Mouse (Mus musculus): ENCODE measurements around the gene Cyb5r3. TPM values are rescaled to one million over a fixed set of nuclear protein-coding genes. Genes with fewer than 3 reads are reported as not detected.

The Cyb5r3 gene
- total and polyA plus RNA-seq, 3 experiments, result 22.6 to 67.0 TPM; not detected in 1

DNA sequence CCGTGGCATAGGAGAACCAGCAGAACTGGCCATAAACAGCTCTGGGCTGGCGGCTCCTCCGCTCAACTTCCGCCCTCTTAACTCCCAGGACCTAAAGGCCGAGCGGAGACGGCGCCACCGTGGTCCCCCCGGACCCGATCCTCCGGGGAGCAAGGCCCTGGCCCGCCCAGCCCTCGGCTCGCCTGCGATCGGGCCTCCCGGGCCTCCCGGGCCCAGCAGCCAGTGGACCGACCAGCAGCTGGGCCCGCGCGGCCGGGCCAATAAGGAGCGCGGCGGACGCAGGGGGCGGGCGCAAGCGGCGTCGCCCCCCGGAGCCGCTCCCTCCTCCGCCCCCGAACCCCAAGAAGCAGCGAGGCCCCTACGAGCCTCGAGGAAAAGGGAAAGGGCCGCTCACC lies 23.6 kb downstream of the Cyb5r3 start:
- no peaks in the 10 kb centered on the region for H3K9me3 ChIP-seq (replicated peaks; ENCODE audit: insufficient read depth, low read length)
- no peaks in the 10 kb centered on the region for H3K27me3 ChIP-seq (ENCODE audit: control insufficient read depth in 1 of 2, insufficient read depth in 2 of 2, low read length in 2 of 2)
- DNase-seq (ENCODE audit: low read depth, low spot score), result peak; percentile 62
- H3K79me2 ChIP-seq (ENCODE audit: control insufficient read depth, insufficient read depth, low read length, poor library complexity), result peaks cover 51% of the 10 kb centered on the region
- H3K9ac ChIP-seq (ENCODE audit: control insufficient read depth, low read depth, low read length, poor library complexity, severe bottlenecking), result peak overlapping the region; percentile 91
- H3K4me1 ChIP-seq (ENCODE audit: control insufficient read depth in 1 of 2, insufficient read depth in 2 of 2, low read length in 2 of 2), result peaks cover 0 to 16% of the 10 kb centered on the region in 2 experiments; a peak in 2 of 4 replicates
- H3K27ac ChIP-seq (ENCODE audit: control insufficient read depth, low read depth, low read length), result peak overlapping the region; percentile 66
- H3K36me3 ChIP-seq (ENCODE audit: control insufficient read depth in 1 of 2, insufficient read depth in 2 of 2, low read length in 2 of 2), result peaks cover 2 to 7% of the 10 kb centered on the region in 2 experiments
- H3K4me3 ChIP-seq (ENCODE audit: control insufficient read depth in 1 of 2, insufficient read depth in 1 of 2, low read depth in 2 of 2, low read length in 2 of 2), result peak overlapping the region; percentile 97 to 98
- TF ChIP-seq MAFK (IDR thresholded peaks at IDR 0.05; ENCODE audit: borderline replicate concordance, low read depth, low read length) (no peak), MXI1 (IDR thresholded peaks at IDR 0.05; ENCODE audit: low read depth, low read length) (peak; percentile 50; the same call in 1 of the 2 replicates)

DNA sequence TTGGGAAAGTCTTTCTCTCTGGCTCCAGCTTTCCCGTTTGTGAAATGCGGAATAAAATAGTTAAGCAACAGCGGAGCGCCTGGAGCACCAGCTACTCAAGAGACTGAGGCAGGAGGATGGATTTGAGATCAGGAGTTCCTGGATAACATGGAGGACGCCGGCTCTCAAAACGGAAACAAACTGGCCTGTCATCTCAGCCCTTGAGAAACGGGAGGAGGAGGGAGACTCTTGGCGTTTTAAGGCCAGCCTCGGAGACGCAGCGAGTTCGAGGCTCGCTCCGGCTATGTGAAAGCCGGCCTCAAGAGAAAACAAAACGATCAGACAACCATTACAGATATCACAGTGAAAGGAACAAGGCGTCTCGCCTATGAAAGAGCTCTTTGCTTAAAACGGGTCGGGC lies 24.0 kb downstream of the Cyb5r3 start:
- peak overlapping the region; percentile 66 for H3K27ac ChIP-seq (ENCODE audit: control insufficient read depth, low read depth, low read length)
- peaks cover 54% of the 10 kb centered on the region for H3K79me2 ChIP-seq (ENCODE audit: control insufficient read depth, insufficient read depth, low read length, poor library complexity)
- peaks cover 2 to 7% of the 10 kb centered on the region in 2 experiments for H3K36me3 ChIP-seq (ENCODE audit: control insufficient read depth in 1 of 2, insufficient read depth in 2 of 2, low read length in 2 of 2)
- peak; percentile 42; the same call in 1 of the 2 replicates for TF ChIP-seq MXI1 (IDR thresholded peaks at IDR 0.05; ENCODE audit: low read depth, low read length)
- peak; percentile 24; the same call in 1 of the 2 replicates for TF ChIP-seq SIN3A (IDR thresholded peaks at IDR 0.05; ENCODE audit: low read length)
- no peak for TF ChIP-seq TBP (IDR thresholded peaks at IDR 0.05; ENCODE audit: low read depth, low read length)
- peak; percentile 25; the same call in 1 of the 2 replicates for TF ChIP-seq MAX (IDR thresholded peaks at IDR 0.05; ENCODE audit: low read length)
- TF ChIP-seq RCOR1 (IDR thresholded peaks at IDR 0.05; ENCODE audit: low read depth, low read length), result no peak
- TF ChIP-seq SMC3 (IDR thresholded peaks at IDR 0.05; ENCODE audit: low read depth, low read length), result no peak
- peak; percentile 92; the same call in 1 of the 2 replicates for TF ChIP-seq CHD1 (IDR thresholded peaks at IDR 0.05; ENCODE audit: low read depth, low read length)
- peak; percentile 11; the same call in 1 of the 2 replicates for TF ChIP-seq TCF12 (IDR thresholded peaks at IDR 0.05; ENCODE audit: low read depth, low read length)
- peak; percentile 64 for DNase-seq (ENCODE audit: low read depth, low spot score)
- H3K9me3 ChIP-seq (replicated peaks; ENCODE audit: insufficient read depth, low read length), result no peaks in the 10 kb centered on the region
- peak overlapping the region; percentile 97 to 98 for H3K4me3 ChIP-seq (ENCODE audit: control insufficient read depth in 1 of 2, insufficient read depth in 1 of 2, low read depth in 2 of 2, low read length in 2 of 2)
- peaks cover 0 to 16% of the 10 kb centered on the region in 2 experiments; a peak in 2 of 4 replicates for H3K4me1 ChIP-seq (ENCODE audit: control insufficient read depth in 1 of 2, insufficient read depth in 2 of 2, low read length in 2 of 2)
- H3K27me3 ChIP-seq (ENCODE audit: control insufficient read depth in 1 of 2, insufficient read depth in 2 of 2, low read length in 2 of 2), result no peaks in the 10 kb centered on the region
- H3K9ac ChIP-seq (ENCODE audit: control insufficient read depth, low read depth, low read length, poor library complexity, severe bottlenecking), result peak overlapping the region; percentile 91

DNA sequence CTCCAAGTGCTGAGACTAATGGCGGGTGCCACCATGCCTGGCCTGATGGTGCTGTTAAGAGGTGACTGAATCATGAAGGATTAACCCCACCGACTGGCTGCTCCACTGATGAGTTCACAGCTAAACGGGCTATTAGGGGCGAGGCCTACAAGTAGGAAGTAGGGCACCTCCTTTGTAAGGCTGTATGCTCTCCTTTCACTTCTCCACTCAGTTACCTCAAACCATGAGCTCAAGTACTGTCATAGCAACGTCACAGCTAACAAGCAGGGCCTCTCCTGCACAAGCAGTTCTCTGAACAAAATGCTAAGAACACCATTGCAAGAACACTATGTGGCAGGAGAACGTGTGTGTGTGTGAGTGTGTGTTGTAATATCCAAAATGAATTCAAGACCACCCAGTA lies 26.9 kb downstream of the Cyb5r3 start:
- no peaks in the 10 kb centered on the region for H3K9me3 ChIP-seq (replicated peaks; ENCODE audit: insufficient read depth, low read length)
- H3K36me3 ChIP-seq (ENCODE audit: control insufficient read depth in 1 of 2, insufficient read depth in 2 of 2, low read length in 2 of 2), result peaks cover 3 to 9% of the 10 kb centered on the region in 2 experiments
- H3K9ac ChIP-seq (ENCODE audit: control insufficient read depth, low read depth, low read length, poor library complexity, severe bottlenecking), result no peak overlapping the region
- H3K4me1 ChIP-seq (ENCODE audit: control insufficient read depth in 1 of 2, insufficient read depth in 2 of 2, low read length in 2 of 2), result peaks cover 0 to 16% of the 10 kb centered on the region in 2 experiments; a peak in 2 of 4 replicates
- peak; percentile 37 for DNase-seq (ENCODE audit: low read depth, low spot score)
- H3K27ac ChIP-seq (ENCODE audit: control insufficient read depth, low read depth, low read length), result no peak overlapping the region
- H3K4me3 ChIP-seq (ENCODE audit: control insufficient read depth in 1 of 2, insufficient read depth in 1 of 2, low read depth in 2 of 2, low read length in 2 of 2), result no peak overlapping the region
- H3K79me2 ChIP-seq (ENCODE audit: control insufficient read depth, insufficient read depth, low read length, poor library complexity), result peaks cover 82% of the 10 kb centered on the region
- no peaks in the 10 kb centered on the region for H3K27me3 ChIP-seq (ENCODE audit: control insufficient read depth in 1 of 2, insufficient read depth in 2 of 2, low read length in 2 of 2)
- TF ChIP-seq ETS1 (IDR thresholded peaks at IDR 0.05; ENCODE audit: low read depth, low read length), result no peak
- no peak for TF ChIP-seq SMC3 (IDR thresholded peaks at IDR 0.05; ENCODE audit: low read depth, low read length)
- TF ChIP-seq ZC3H11A (IDR thresholded peaks at IDR 0.05; ENCODE audit: low read depth, low read length), result no peak
- TF ChIP-seq MAX (IDR thresholded peaks at IDR 0.05; ENCODE audit: low read length), result no peak
- no peak for TF ChIP-seq CTCF (IDR thresholded peaks at IDR 0.05 in 2 of 3, conservative IDR thresholded peaks at IDR 0.05 in 1 of 3; ENCODE audit: control insufficient read depth in 1 of 3, insufficient read depth in 1 of 3, low read depth in 2 of 3, low read length in 3 of 3, poor library complexity in 1 of 3, severe bottlenecking in 1 of 3)
- no peak for TF ChIP-seq ELF1 (IDR thresholded peaks at IDR 0.05; ENCODE audit: low read depth, low read length)
- TF ChIP-seq POLR2AphosphoS5 (IDR thresholded peaks at IDR 0.05; ENCODE audit: borderline replicate concordance, low read depth, low read length), result no peak
- TF ChIP-seq KAT2A (conservative IDR thresholded peaks at IDR 0.05; ENCODE audit: low read depth, low read length), result no peak
